Mouse (Mus musculus) heart, embryonic 12.5 days (tissue): Measurements from ENCODE around the gene Spdye4b. TPM values are rescaled to one million over a fixed set of nuclear protein-coding genes. Genes with fewer than 3 reads are reported as not detected.

ENCODE experiments used
- microRNA-seq: library from miRNA; unstranded; fragments of <30 nt; microRNA quantifications from one replicate; pipeline ENCODE4, GENCODE M21; 2017
- polyA plus RNA-seq: library from polyadenylated mRNA; unstranded; fragments of >200 nt; fragmentation: Nextera tagmentation; extraction: Ambion mirVana; gene quantifications from 2 replicates; pipeline ENCODE4 v1.2.1, GENCODE M21; 2016

Gene Spdye4b
- polyA plus RNA-seq, 1 experiment from 2014 or later = not detected

Small RNAs within 50 kb of the gene (microRNA-seq; reads per million reads assigned to microRNA genes)
- not detected for gene Gm44405

Other genes starting within 250 kb of the Spdye4b start
- gene Fscn1, start 220.7 kb upstream of the Spdye4b start, polyA plus RNA-seq = 201 and 205 TPM in 2 replicates
- 38.7 and 40.4 TPM in 2 replicates for gene Rnf216, start 68.0 kb upstream of the Spdye4b start, polyA plus RNA-seq
- gene Olfr718-ps1, start 33.4 kb upstream of the Spdye4b start, polyA plus RNA-seq = not detected in 2 replicates
- 8.8 and 9.0 TPM in 2 replicates for gene Rbak, start 242 bp upstream of the Spdye4b start, polyA plus RNA-seq
- not detected in 2 replicates for gene Spdye4a, start 45.9 kb downstream of the Spdye4b start, polyA plus RNA-seq
- 10.3 and 11.3 TPM in 2 replicates for gene Zfp12, start 54.1 kb downstream of the Spdye4b start, polyA plus RNA-seq
- 4.6 and 4.9 TPM in 2 replicates for gene Zfp316, start 89.0 kb downstream of the Spdye4b start, polyA plus RNA-seq
- 0.09 TPM in 1 of 2 replicates, not detected in the other for gene Zfp853, start 112.6 kb downstream of the Spdye4b start, polyA plus RNA-seq
- gene E130309D02Rik, start 134.3 kb downstream of the Spdye4b start, polyA plus RNA-seq = 26.9 and 27.6 TPM in 2 replicates
- 51.9 and 56.5 TPM in 2 replicates for gene Zdhhc4, start 148.2 kb downstream of the Spdye4b start, polyA plus RNA-seq
- 0.14 and 0.51 TPM in 2 replicates for gene Grid2ip, start 176.3 kb downstream of the Spdye4b start, polyA plus RNA-seq
- gene Kdelr2, start 222.8 kb downstream of the Spdye4b start, polyA plus RNA-seq = 285 TPM in 2 replicates